Mouse (Mus musculus): ENCODE results near the gene Krt23. TPM values are rescaled to one million over a fixed set of nuclear protein-coding genes. Genes with fewer than 3 reads are reported as not detected.

The Krt23 gene
- polyA plus RNA-seq, 1 experiment from 2014 or later, result not detected

DNA sequence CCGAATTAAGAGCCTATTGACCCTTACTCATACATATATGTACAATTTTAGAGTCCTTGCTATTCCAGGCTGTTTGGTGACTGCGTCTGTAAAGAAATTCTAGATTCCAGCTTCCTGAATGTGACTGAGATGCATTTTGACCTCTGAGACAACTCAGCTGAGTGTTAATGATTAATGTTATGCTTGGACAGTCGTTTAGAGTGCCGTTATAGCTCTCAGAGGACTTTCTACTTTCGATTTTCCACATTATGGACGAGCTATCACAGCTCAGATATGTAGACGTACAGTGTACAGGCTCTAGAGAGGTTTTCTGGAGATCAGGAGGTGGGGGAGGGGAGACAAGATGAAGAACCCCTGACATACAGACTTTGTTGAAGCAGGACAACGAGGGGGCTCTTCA, 51.7 kb downstream of the Krt23 start:
- Histone ChIP-seq H3K36me3 (no peaks in the 10 kb centered on the region), H3K27ac (replicated peaks) (no peak overlapping the region), H3K9me3 (no peaks in the 10 kb centered on the region), H3K4me2 (no peak overlapping the region), H3K4me3 (no peak overlapping the region), H3K27me3 (no peaks in the 10 kb centered on the region), H3K9ac (no peak overlapping the region), H3K4me1 (replicated peaks) (no peaks in the 10 kb centered on the region)
- ATAC-seq (ENCODE audit: low read depth), result no peak
- 60% methylated on average over 8 of the region's 8 CpGs for WGBS

GRCm38 (mm10) chr11:99439465-99439864, 53.5 kb downstream of the Krt23 start:
- no peak overlapping the region for H3K4me2 ChIP-seq
- H3K9ac ChIP-seq, result no peak overlapping the region
- ATAC-seq (ENCODE audit: low read depth), result no peak
- no peaks in the 10 kb centered on the region for H3K36me3 ChIP-seq
- no peaks in the 10 kb centered on the region for H3K4me1 ChIP-seq (replicated peaks)
- H3K27me3 ChIP-seq, result no peaks in the 10 kb centered on the region
- no peak overlapping the region for H3K4me3 ChIP-seq
- H3K27ac ChIP-seq (replicated peaks), result no peak overlapping the region
- 77% methylated on average over 10 of the region's 10 CpGs for WGBS
- H3K9me3 ChIP-seq, result no peaks in the 10 kb centered on the region

- H3K36me3 ChIP-seq, result no peaks in the 10 kb centered on the region
Observed at GRCm38 (mm10) chr11:99437972-99438371, 55.0 kb downstream of the Krt23 start, which contains the start of gene Krt20. Krt20 (minus strand) TSS chr11:99438150.

GRCm38 (mm10) chr11:99436625-99437024, 56.3 kb downstream of the Krt23 start:
- H3K27me3 ChIP-seq, result no peaks in the 10 kb centered on the region
- H3K9me3 ChIP-seq, result no peaks in the 10 kb centered on the region
- no peak overlapping the region for H3K4me3 ChIP-seq
- H3K27ac ChIP-seq (replicated peaks), result no peak overlapping the region
- H3K4me1 ChIP-seq (replicated peaks), result no peaks in the 10 kb centered on the region
- H3K36me3 ChIP-seq, result no peaks in the 10 kb centered on the region
- no peak overlapping the region for H3K9ac ChIP-seq
- no peak overlapping the region for H3K4me2 ChIP-seq
- no peak for ATAC-seq (ENCODE audit: low read depth)
- WGBS, result 73% methylated on average over 4 of the region's 4 CpGs

More at GRCm38 (mm10) chr11:99437972-99438371, 55.0 kb downstream of the Krt23 start, which contains the start of gene Krt20:
- Histone ChIP-seq H3K4me2 (no peak within 1 kb of the TSS), H3K4me1 (replicated peaks) (no peaks in the 10 kb centered on the region), H3K4me3 (no peak within 1 kb of the TSS), H3K27ac (replicated peaks) (no peak within 1 kb of the TSS), H3K9me3 (no peaks in the 10 kb centered on the region), H3K27me3 (no peaks in the 10 kb centered on the region), H3K9ac (no peak within 1 kb of the TSS)
- ATAC-seq (ENCODE audit: low read depth), result no peak
- WGBS, result 58% methylated on average over 10 of the region's 10 CpGs

- no peak for ATAC-seq (ENCODE audit: low read depth)
- Histone ChIP-seq H3K27me3 (peaks cover 7% of the 10 kb centered on the region), H3K36me3 (no peaks in the 10 kb centered on the region), H3K4me3 (no peak overlapping the region), H3K4me1 (replicated peaks) (peaks cover 9% of the 10 kb centered on the region; the same call in 1 of the 2 replicates), H3K9me3 (no peaks in the 10 kb centered on the region), H3K9ac (no peak overlapping the region), H3K27ac (replicated peaks) (no peak overlapping the region), H3K4me2 (no peak overlapping the region)
- WGBS, result 43% methylated on average over 12 of the region's 12 CpGs
Observed at GRCm38 (mm10) chr11:99430670-99431069, 62.3 kb downstream of the Krt23 start.

Other genes starting within 250 kb of the Krt23 start
- gene Krt222, start 249.1 kb downstream of the Krt23 start, polyA plus RNA-seq (2015; fragmentation: Nextera tagmentation; extraction: Ambion mirVana), result 4.2 and 5.9 TPM in 2 replicates
- gene Krt24, start 207.9 kb downstream of the Krt23 start, polyA plus RNA-seq (2015; fragmentation: Nextera tagmentation; extraction: Ambion mirVana), result 0.17 and 0.63 TPM in 2 replicates
- gene Krt25, start 170.2 kb downstream of the Krt23 start, polyA plus RNA-seq (2015; fragmentation: Nextera tagmentation; extraction: Ambion mirVana), result 0.19 and 0.22 TPM in 2 replicates
- gene Krt26, start 155.2 kb downstream of the Krt23 start, polyA plus RNA-seq (2015; fragmentation: Nextera tagmentation; extraction: Ambion mirVana), result 0.11 and 0.25 TPM in 2 replicates
- gene Krt27, start 142.0 kb downstream of the Krt23 start, polyA plus RNA-seq (2015; fragmentation: Nextera tagmentation; extraction: Ambion mirVana), result 0.25 and 0.32 TPM in 2 replicates
- 0.89 TPM in 1 of 2 replicates, not detected in the other for gene Krt28, start 118.2 kb downstream of the Krt23 start, polyA plus RNA-seq (2015; fragmentation: Nextera tagmentation; extraction: Ambion mirVana)
- gene Krt10, start 103.8 kb downstream of the Krt23 start, polyA plus RNA-seq (2015; fragmentation: Nextera tagmentation; extraction: Ambion mirVana), result 33.6 and 35.6 TPM in 2 replicates
- 0.13 TPM in 1 of 2 replicates, not detected in the other for gene Krt12, start 70.9 kb downstream of the Krt23 start, polyA plus RNA-seq (2015; fragmentation: Nextera tagmentation; extraction: Ambion mirVana)
- 0.42 TPM in 1 of 2 replicates, not detected in the other for gene Krt20, start 55.0 kb downstream of the Krt23 start, polyA plus RNA-seq (2015; fragmentation: Nextera tagmentation; extraction: Ambion mirVana)
- not detected in 2 replicates for gene Krt39, start 28.2 kb upstream of the Krt23 start, polyA plus RNA-seq (2015; fragmentation: Nextera tagmentation; extraction: Ambion mirVana)
- gene Krt40, start 50.0 kb upstream of the Krt23 start, polyA plus RNA-seq (2015; fragmentation: Nextera tagmentation; extraction: Ambion mirVana), result not detected in 2 replicates
- gene Krtap3-3, start 57.7 kb upstream of the Krt23 start, polyA plus RNA-seq (2015; fragmentation: Nextera tagmentation; extraction: Ambion mirVana), result not detected in 2 replicates
- gene Krtap3-2, start 63.7 kb upstream of the Krt23 start, polyA plus RNA-seq (2015; fragmentation: Nextera tagmentation; extraction: Ambion mirVana), result not detected in 2 replicates
- gene Gm11939, start 66.3 kb upstream of the Krt23 start, polyA plus RNA-seq (2015; fragmentation: Nextera tagmentation; extraction: Ambion mirVana), result not detected in 2 replicates
- not detected in 2 replicates for gene Krtap3-1, start 73.5 kb upstream of the Krt23 start, polyA plus RNA-seq (2015; fragmentation: Nextera tagmentation; extraction: Ambion mirVana)
- not detected in 2 replicates for gene Krtap1-5, start 87.9 kb upstream of the Krt23 start, polyA plus RNA-seq (2015; fragmentation: Nextera tagmentation; extraction: Ambion mirVana)
- not detected in 2 replicates for gene Krtap1-4, start 90.5 kb upstream of the Krt23 start, polyA plus RNA-seq (2015; fragmentation: Nextera tagmentation; extraction: Ambion mirVana)
- gene Krtap1-3, start 98.2 kb upstream of the Krt23 start, polyA plus RNA-seq (2015; fragmentation: Nextera tagmentation; extraction: Ambion mirVana), result not detected in 2 replicates
- not detected in 2 replicates for gene Krtap9-3, start 105.0 kb upstream of the Krt23 start, polyA plus RNA-seq (2015; fragmentation: Nextera tagmentation; extraction: Ambion mirVana)
- gene Gm11938, start 110.2 kb upstream of the Krt23 start, polyA plus RNA-seq (2015; fragmentation: Nextera tagmentation; extraction: Ambion mirVana), result not detected in 2 replicates
- not detected in 2 replicates for gene Gm11937, start 117.1 kb upstream of the Krt23 start, polyA plus RNA-seq (2015; fragmentation: Nextera tagmentation; extraction: Ambion mirVana)
- gene Krtap2-4, start 121.7 kb upstream of the Krt23 start, polyA plus RNA-seq (2015; fragmentation: Nextera tagmentation; extraction: Ambion mirVana), result not detected in 2 replicates
- gene Gm11562, start 127.3 kb upstream of the Krt23 start, polyA plus RNA-seq (2015; fragmentation: Nextera tagmentation; extraction: Ambion mirVana), result not detected in 2 replicates
- gene Krtap4-1, start 135.1 kb upstream of the Krt23 start, polyA plus RNA-seq (2015; fragmentation: Nextera tagmentation; extraction: Ambion mirVana), result not detected in 2 replicates
- not detected in 2 replicates for gene Krtap4-2, start 141.9 kb upstream of the Krt23 start, polyA plus RNA-seq (2015; fragmentation: Nextera tagmentation; extraction: Ambion mirVana)
- not detected in 2 replicates for gene Krtap4-7, start 151.0 kb upstream of the Krt23 start, polyA plus RNA-seq (2015; fragmentation: Nextera tagmentation; extraction: Ambion mirVana)
- gene Gm11555, start 157.1 kb upstream of the Krt23 start, polyA plus RNA-seq (2015; fragmentation: Nextera tagmentation; extraction: Ambion mirVana), result not detected in 2 replicates
- not detected in 2 replicates for gene Gm11563, start 165.8 kb upstream of the Krt23 start, polyA plus RNA-seq (2015; fragmentation: Nextera tagmentation; extraction: Ambion mirVana)
- gene Krtap4-6, start 172.8 kb upstream of the Krt23 start, polyA plus RNA-seq (2015; fragmentation: Nextera tagmentation; extraction: Ambion mirVana), result not detected in 2 replicates
- gene Gm14190, start 197.6 kb upstream of the Krt23 start, polyA plus RNA-seq (2015; fragmentation: Nextera tagmentation; extraction: Ambion mirVana), result not detected in 2 replicates
- gene Gm14180, start 241.2 kb upstream of the Krt23 start, polyA plus RNA-seq (2015; fragmentation: Nextera tagmentation; extraction: Ambion mirVana), result not detected in 2 replicates